Mouse (Mus musculus) MEL (cell line): Measurements from ENCODE around the gene Ptk7.

Experiments
- NELFE ChIP-seq: IDR thresholded peaks from 2 replicates; pipeline ENCODE4 v1.6.1; 2011; ENCODE audit warnings: low read depth, low read length, improper control_type of control experiment
- TAL1 ChIP-seq: IDR thresholded peaks from 2 replicates; pipeline ENCODE4 v1.6.1; 2012; ENCODE audit warnings: mild to moderate bottlenecking, inconsistent platforms, low read length, moderate library complexity, mixed read lengths
- ZNF384 ChIP-seq: IDR thresholded peaks from 2 replicates; pipeline ENCODE4 v1.6.1; 2012; ENCODE audit warnings: low read depth, mild to moderate bottlenecking, inconsistent platforms, low read length, improper control_type of control experiment

- TF ChIP-seq ZNF384: no peak
- no peak for TF ChIP-seq NELFE
- TF ChIP-seq TAL1: no peak
Observed at GRCm38 (mm10) chr17:46627409-46627808, 1.9 kb downstream of the Ptk7 start.
